Mouse (Mus musculus) stomach, postnatal 0 days (tissue): ENCODE measurements around the gene Arl8b. TPM values are rescaled to one million over a fixed set of nuclear protein-coding genes. Genes with fewer than 3 reads are reported as not detected.

Experiments used
- ATAC-seq: fragments of 200-750 bp; cut with Nextera tagmentation; 2 replicates; pipeline ENCODE4 v1.8.0; 2017; ENCODE audit not compliant: low FRiP score, low TSS enrichment
- DNase-seq: peaks from one replicate; pipeline ENCODE4 v3.0.0-alpha.2; 2016; ENCODE audit warnings: low spot score
- H3K27ac ChIP-seq: fragments of 300-500 bp; sonication (generic); replicated peaks from 2 replicates; pipeline ENCODE4 v1.5.1; 2014; ENCODE audit warnings: mild to moderate bottlenecking, control low read depth
- H3K27me3 ChIP-seq: fragments of 300-500 bp; sonication (generic); 2 replicates; pipeline ENCODE4 v1.6.1; 2014; ENCODE audit warnings: low read length; ENCODE audit not compliant: control insufficient read depth, insufficient read depth
- H3K36me3 ChIP-seq: fragments of 300-500 bp; sonication (generic); 2 replicates; pipeline ENCODE4 v1.6.1; 2014; ENCODE audit warnings: low read length, mixed read lengths; ENCODE audit not compliant: control insufficient read depth, insufficient read depth
- H3K4me1 ChIP-seq: fragments of 300-500 bp; sonication (generic); replicated peaks from 2 replicates; pipeline ENCODE4 v1.6.1; 2014; ENCODE audit warnings: antibody characterized with exemption; ENCODE audit not compliant: control insufficient read depth, insufficient read depth
- H3K4me2 ChIP-seq: fragments of 300-500 bp; sonication (generic); replicated peaks from 2 replicates; pipeline ENCODE4 v1.6.1; 2014; ENCODE audit warnings: low read depth, mild to moderate bottlenecking, control low read depth, moderate library complexity
- H3K4me3 ChIP-seq: fragments of 300-500 bp; sonication (generic); 2 replicates; pipeline ENCODE4 v1.5.1; 2014; ENCODE audit warnings: low read depth, low read length, control low read depth
- H3K9ac ChIP-seq: fragments of 300-500 bp; sonication (generic); 2 replicates; pipeline ENCODE4 v1.6.1; 2014; ENCODE audit warnings: mild to moderate bottlenecking, low read length, control low read depth, mixed read lengths
- H3K9me3 ChIP-seq: fragments of 300-500 bp; sonication (generic); 2 replicates; pipeline ENCODE4 v1.6.1; 2016; ENCODE audit warnings: low read length; ENCODE audit not compliant: control insufficient read depth
- CTCF ChIP-seq: IDR thresholded peaks from 2 replicates; pipeline ENCODE4 v1.5.1; 2016; ENCODE audit warnings: antibody characterized with exemption, low read depth, mild to moderate bottlenecking, moderate library complexity
- EP300 ChIP-seq: optimal IDR thresholded peaks from 2 replicates; pipeline ENCODE3; 2016; ENCODE audit warnings: antibody characterized with exemption
- WGBS: fragments of 180-500 bp; shearing (Covaris S2); extraction: QIAGEN DNeasy Blood & Tissue Kit; methylation state at CpG from one replicate; pipeline ENCODE4 v1.1.7; 2014; 5-methylcytosine and 5-hydroxymethylcytosine counted together
- polyA plus RNA-seq: library from polyadenylated mRNA; unstranded; fragments of >200 nt; fragmentation: Nextera tagmentation; extraction: Ambion mirVana; gene quantifications from 2 replicates; pipeline ENCODE4 v1.2.1, GENCODE M21; 2015

Gene Arl8b
- polyA plus RNA-seq, 1 experiment from 2014 or later: 57.5 TPM

GRCm38 (mm10) chr6:108839432-108839831 is 56.5 kb downstream of the Arl8b start:
- Histone ChIP-seq H3K27me3 (no peaks in the 10 kb centered on the region), H3K4me3 (no peak overlapping the region), H3K9me3 (no peaks in the 10 kb centered on the region), H3K4me2 (no peak overlapping the region), H3K36me3 (0 out of 2 replicates have a peak, but pooled peaks cover 2% of the 10 kb centered on the region), H3K27ac (no peak overlapping the region), H3K4me1 (no peaks in the 10 kb centered on the region), H3K9ac (no peak overlapping the region)
- ATAC-seq (no peak), DNase-seq (no peak)
- 67% methylated on average over 4 of the region's 4 CpGs for WGBS
- no peak for TF ChIP-seq EP300
- TF ChIP-seq CTCF: no peak

GRCm38 (mm10) chr6:108840861-108841640 is 58.2 kb downstream of the Arl8b start:
- Histone ChIP-seq H3K4me1 (no peaks in the 10 kb centered on the region), H3K27ac (no peak overlapping the region), H3K27me3 (no peaks in the 10 kb centered on the region), H3K4me2 (no peak overlapping the region), H3K9ac (no peak overlapping the region), H3K36me3 (peaks cover 5% of the 10 kb centered on the region; the same call in 1 of the 2 replicates), H3K9me3 (no peaks in the 10 kb centered on the region), H3K4me3 (no peak overlapping the region)
- ATAC-seq (no peak), DNase-seq (no peak)
- no peak for TF ChIP-seq EP300
- no peak for TF ChIP-seq CTCF
- WGBS: 89% methylated on average over 8 of the region's 8 CpGs

GRCm38 (mm10) chr6:108843664-108844063 is 60.8 kb downstream of the Arl8b start:
- TF ChIP-seq EP300: no peak
- TF ChIP-seq CTCF: no peak
- Histone ChIP-seq H3K4me3 (no peak overlapping the region), H3K27me3 (no peaks in the 10 kb centered on the region), H3K4me2 (no peak overlapping the region), H3K4me1 (no peaks in the 10 kb centered on the region), H3K9ac (no peak overlapping the region), H3K9me3 (no peaks in the 10 kb centered on the region), H3K27ac (no peak overlapping the region), H3K36me3 (peaks cover 7% of the 10 kb centered on the region)
- no peak for ATAC-seq
- WGBS: 84% methylated on average over 1 of the region's 1 CpGs
- no peak for DNase-seq

- Histone ChIP-seq H3K4me2 (no peak overlapping the region), H3K27ac (no peak overlapping the region), H3K9me3 (no peaks in the 10 kb centered on the region), H3K4me1 (no peaks in the 10 kb centered on the region), H3K27me3 (no peaks in the 10 kb centered on the region), H3K4me3 (no peak overlapping the region), H3K9ac (no peak overlapping the region), H3K36me3 (peaks cover 8% of the 10 kb centered on the region)
- ATAC-seq: no peak
- TF ChIP-seq CTCF (no peak), EP300 (no peak)
- WGBS: 78% methylated on average over 3 of the region's 3 CpGs
- DNase-seq: no peak
Measured at GRCm38 (mm10) chr6:108844093-108844492, 61.2 kb downstream of the Arl8b start.

- H3K4me2 ChIP-seq: no peak overlapping the region
- H3K27me3 ChIP-seq: no peaks in the 10 kb centered on the region
- ATAC-seq: no peak
- H3K27ac ChIP-seq: no peak overlapping the region
- H3K9ac ChIP-seq: no peak overlapping the region
- no peak for DNase-seq
- no peak for TF ChIP-seq EP300
- no peak for TF ChIP-seq CTCF
- WGBS: 91% methylated on average over 7 of the region's 7 CpGs
- no peak overlapping the region for H3K4me3 ChIP-seq
- H3K9me3 ChIP-seq: no peaks in the 10 kb centered on the region
- peaks cover 8% of the 10 kb centered on the region for H3K36me3 ChIP-seq
- H3K4me1 ChIP-seq: no peaks in the 10 kb centered on the region
Measured at GRCm38 (mm10) chr6:108844771-108845170, 61.9 kb downstream of the Arl8b start.

GRCm38 (mm10) chr6:108852088-108852670 is 69.3 kb downstream of the Arl8b start:
- TF ChIP-seq CTCF (no peak), EP300 (no peak)
- no peak overlapping the region for H3K4me2 ChIP-seq
- no peak overlapping the region for H3K27ac ChIP-seq
- no peak overlapping the region for H3K4me3 ChIP-seq
- peaks cover 17% of the 10 kb centered on the region for H3K36me3 ChIP-seq
- DNase-seq (no peak), ATAC-seq (no peak)
- 78% methylated on average over 8 of the region's 8 CpGs for WGBS
- H3K4me1 ChIP-seq: no peaks in the 10 kb centered on the region
- H3K9ac ChIP-seq: no peak overlapping the region
- no peaks in the 10 kb centered on the region for H3K9me3 ChIP-seq
- H3K27me3 ChIP-seq: no peaks in the 10 kb centered on the region
